In the genomic region with DNA sequence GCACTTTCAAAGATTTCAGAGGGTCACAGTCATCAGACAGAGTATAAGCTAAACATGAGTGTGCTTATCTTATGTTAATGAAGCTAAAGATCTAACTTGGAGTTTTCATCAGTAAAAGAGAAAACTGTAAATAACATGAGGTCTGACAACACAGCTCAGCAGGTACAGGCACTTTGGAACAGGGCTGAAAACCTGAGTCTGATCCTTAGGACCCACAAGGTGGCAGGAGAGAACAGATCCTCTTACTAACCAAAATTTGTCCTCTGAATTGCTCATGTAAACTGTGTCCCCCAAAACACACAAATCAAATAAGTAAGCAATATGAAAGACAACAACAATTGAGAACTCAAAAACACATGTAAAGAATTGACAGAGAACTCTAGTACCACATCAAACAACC, we compare ENCODE assay signal across 13 mouse cellular contexts.
DNase-seq lines count a peak whose midpoint lies in the region; ATAC-seq and TF ChIP-seq lines count a peak whose summit lies in the region.
"Had no signal": no experiment of that assay in that cellular context is flagged by ENCODE, and none has a peak within 500 bp of the region (broad histone marks: within the 10 kb centered on the region; RNA-seq: fewer than 3 reads in every experiment).

No protein-coding gene starts in this region.

- H3K27ac ChIP-seq in limb, embryonic 14.5 days (replicated peaks; ENCODE audit: low read depth, low read length): no peak overlapping the region
- no peak overlapping the region for H3K27ac ChIP-seq in limb, embryonic 10.5 days
- no peak overlapping the region for H3K27ac ChIP-seq in CH12.LX (ENCODE audit: insufficient read depth, low read depth)
- H3K27ac ChIP-seq in liver, embryonic 12.5 days: no peak overlapping the region
- H3K27ac ChIP-seq: hindbrain, embryonic 14.5 days had no signal

- no peaks in the 10 kb centered on the region for H3K9me3 ChIP-seq in limb, embryonic 14.5 days (ENCODE audit: control insufficient read depth, low read length)
- H3K9me3 ChIP-seq in limb, embryonic 10.5 days (replicated peaks): no peaks in the 10 kb centered on the region
- H3K9me3 ChIP-seq in CH12.LX (replicated peaks; ENCODE audit: low read length): no peaks in the 10 kb centered on the region
- H3K9me3 ChIP-seq in liver, embryonic 12.5 days (replicated peaks): no peaks in the 10 kb centered on the region

- no peaks in the 10 kb centered on the region for H3K79me2 ChIP-seq in CH12.LX (replicated peaks; ENCODE audit: control insufficient read depth, extremely low read depth, insufficient read depth, poor library complexity, severe bottlenecking)

- H3K4me1 ChIP-seq in limb, embryonic 14.5 days (ENCODE audit: control insufficient read depth, insufficient read depth, low read length): peaks cover 6% of the 10 kb centered on the region; the same call in 1 of the 2 replicates
- no peaks in the 10 kb centered on the region for H3K4me1 ChIP-seq in limb, embryonic 10.5 days
- no peaks in the 10 kb centered on the region for H3K4me1 ChIP-seq in CH12.LX (ENCODE audit: control insufficient read depth in 1 of 2, insufficient read depth in 2 of 2)
- H3K4me1 ChIP-seq in liver, embryonic 12.5 days: no peaks in the 10 kb centered on the region

- H3K4me3 ChIP-seq in limb, embryonic 14.5 days (replicated peaks; ENCODE audit: low read length): no peak overlapping the region
- H3K4me3 ChIP-seq in limb, embryonic 10.5 days: no peak overlapping the region
- no peak overlapping the region for H3K4me3 ChIP-seq in CH12.LX (replicated peaks in 1 of 3; ENCODE audit: low read depth in 2 of 3, low read length in 2 of 3, poor library complexity in 1 of 3)
- H3K4me3 ChIP-seq in liver, embryonic 12.5 days: no peak overlapping the region

- in situ Hi-C loops in CH12.LX (cut with MboI; ENCODE audit: low pct_ligation_motif_present, low pct_unique_long_range_greater_than_20kb, low sequenced_read_pairs): loop anchor here (10.0 kb wide), 1 partner anchor 500 kb away; no protein-coding TSS in a partner anchor

- dilution Hi-C loops in CH12.LX (cut with MboI; ENCODE audit: extremely low pct_ligation_motif_present, extremely low pct_unique_long_range_greater_than_20kb, low sequenced_read_pairs): no loop called here

- ATAC-seq in limb, embryonic 14.5 days (ENCODE audit: low FRiP score, low read depth): no peak
- no peak for ATAC-seq in liver, embryonic 12.5 days
- ATAC-seq: activated CD4-positive, CD25-positive, alpha-beta regulatory T cell, adult 4 months had no signal

- TF ChIP-seq RAD21 in CH12.LX (IDR thresholded peaks at IDR 0.05; ENCODE audit: low read depth, low read length): peak; percentile 27

- no peaks in the 10 kb centered on the region for H3K36me3 ChIP-seq in limb, embryonic 14.5 days (ENCODE audit: control insufficient read depth, insufficient read depth, low read length)
- no peaks in the 10 kb centered on the region for H3K36me3 ChIP-seq in limb, embryonic 10.5 days
- H3K36me3 ChIP-seq in CH12.LX (replicated peaks in 1 of 2; ENCODE audit: control insufficient read depth in 1 of 2, insufficient read depth in 1 of 2, low read length in 1 of 2): no peaks in the 10 kb centered on the region
- no peaks in the 10 kb centered on the region for H3K36me3 ChIP-seq in liver, embryonic 12.5 days

- no peak overlapping the region for H3K4me2 ChIP-seq in limb, embryonic 14.5 days (replicated peaks; ENCODE audit: low read depth, low read length, severe bottlenecking)
- H3K4me2 ChIP-seq in CH12.LX (ENCODE audit: insufficient read depth, low read depth, poor library complexity, severe bottlenecking): no peak overlapping the region
- H3K4me2 ChIP-seq in liver, embryonic 12.5 days: no peak overlapping the region
- H3K4me2 ChIP-seq: heart, embryonic 11.5 days; hindbrain, embryonic 14.5 days had no signal

- H3K9ac ChIP-seq in limb, embryonic 14.5 days (ENCODE audit: low read depth, low read length, severe bottlenecking): no peak overlapping the region
- no peak overlapping the region for H3K9ac ChIP-seq in CH12.LX (ENCODE audit: insufficient read depth, low read depth)
- H3K9ac ChIP-seq in liver, embryonic 12.5 days: no peak overlapping the region
- H3K9ac ChIP-seq: hindbrain, embryonic 14.5 days had no signal

- no peak for TF ChIP-seq POLR2A in limb, embryonic 14.5 days (IDR thresholded peaks at IDR 0.05; ENCODE audit: borderline replicate concordance, extremely low read depth, insufficient read depth, insufficient read length)
- no peak for TF ChIP-seq POLR2A in CH12.LX (IDR thresholded peaks at IDR 0.05; ENCODE audit: low read depth, low read length)

- no peaks in the 10 kb centered on the region for H3K27me3 ChIP-seq in limb, embryonic 14.5 days (ENCODE audit: control insufficient read depth, insufficient read depth, low read length)
- no peaks in the 10 kb centered on the region for H3K27me3 ChIP-seq in limb, embryonic 10.5 days (ENCODE audit: low read depth, poor library complexity, severe bottlenecking)
- H3K27me3 ChIP-seq in CH12.LX (replicated peaks): no peaks in the 10 kb centered on the region
- H3K27me3 ChIP-seq in liver, embryonic 12.5 days (replicated peaks): no peaks in the 10 kb centered on the region

- peak in 1 of 2 experiments; percentile 54; a peak in 2 of 4 replicates for TF ChIP-seq CTCF in CH12.LX (conservative IDR thresholded peaks at IDR 0.05 in 1 of 2, IDR thresholded peaks at IDR 0.05 in 1 of 2; ENCODE audit: low read depth in 2 of 2, low read length in 2 of 2)

- DNase-seq in embryo, embryonic 10 days (ENCODE audit: low spot score): peak; percentile 27
- no peak for DNase-seq in embryo, embryonic 9.5 days (ENCODE audit: extremely low spot score)
- peak; percentile 14 for DNase-seq in limb, embryonic 14.5 days (ENCODE audit: low spot score)
- no peak for DNase-seq in limb, embryonic 10.5 days (ENCODE audit: low spot score)
- DNase-seq in CH12.LX (ENCODE audit: extremely low read depth): peak; percentile 6
- DNase-seq in cerebellum, postnatal 14 days: peak; percentile 49 to 62
- DNase-seq in layer of hippocampus, postnatal 36 days: no peak
- DNase-seq: kidney, postnatal 25 days; thymus, postnatal 25 days had no signal

- no peak for TF ChIP-seq EP300 in CH12.LX (IDR thresholded peaks at IDR 0.05; ENCODE audit: low read length)

TF ChIP-seq in CH12.LX, 34 proteins besides CTCF, POLR2A, EP300 and RAD21:
- TF ChIP-seq SMC3 (IDR thresholded peaks at IDR 0.05; ENCODE audit: low read depth, low read length) (peak; percentile 55), USF1 (IDR thresholded peaks at IDR 0.05; ENCODE audit: low read depth, low read length) (no peak)

Comparison
In these comparisons a context has a peak if more than half of its experiments do, and no peak if none do; other contexts are left out.
1. DNase-seq: peak in embryo, embryonic 10 days (single experiment), limb, embryonic 14.5 days (single experiment), CH12.LX (single experiment) and cerebellum, postnatal 14 days (2 of 2); none in embryo, embryonic 9.5 days (single experiment), limb, embryonic 10.5 days (single experiment) and layer of hippocampus, postnatal 36 days (0 of 2).